In genomic region chr4:145147006-145147961, GRCm38 (mm10) we compare ENCODE assay signal across 11 mouse cellular contexts. TPM values are rescaled to one million over a fixed set of nuclear protein-coding genes. Genes with fewer than 3 reads are reported as not detected.
DNase-seq lines count a peak whose midpoint lies in the region; ATAC-seq and TF ChIP-seq lines count a peak whose summit lies in the region.
"Had no signal": no experiment of that assay in that cellular context is flagged by ENCODE, and none has a peak within 500 bp of the region (broad histone marks: within the 10 kb centered on the region; RNA-seq: fewer than 3 reads in every experiment).

No protein-coding gene starts in this region.

- no peak overlapping the region for H3K4me3 ChIP-seq in heart, embryonic 10.5 days
- no peak overlapping the region for H3K4me3 ChIP-seq in liver, embryonic 13.5 days (replicated peaks)
- no peak overlapping the region for H3K4me3 ChIP-seq in cerebellum, adult 2 months (replicated peaks; ENCODE audit: insufficient read depth, low read depth, low read length)
- H3K4me3 ChIP-seq in forebrain, embryonic 14.5 days (ENCODE audit: low read depth, low read length) = no peak overlapping the region
- no peak overlapping the region for H3K4me3 ChIP-seq in hindbrain, embryonic 14.5 days (replicated peaks; ENCODE audit: low read length)
- H3K4me3 ChIP-seq: embryonic facial prominence, embryonic 15.5 days had no signal

- TF ChIP-seq CTCF in cerebellum, adult 2 months (IDR thresholded peaks at IDR 0.05; ENCODE audit: borderline replicate concordance, insufficient read depth, low read depth, low read length) = no peak

- H3K9ac ChIP-seq in liver, embryonic 13.5 days = no peak overlapping the region
- no peak overlapping the region for H3K9ac ChIP-seq in forebrain, embryonic 14.5 days (ENCODE audit: low read length)
- H3K9ac ChIP-seq in hindbrain, embryonic 14.5 days = no peak overlapping the region
- H3K9ac ChIP-seq: embryonic facial prominence, embryonic 15.5 days had no signal

- H3K36me3 ChIP-seq in heart, embryonic 10.5 days = peaks cover 63% of the 10 kb centered on the region
- H3K36me3 ChIP-seq in liver, embryonic 13.5 days = peaks cover 84% of the 10 kb centered on the region
- H3K36me3 ChIP-seq in forebrain, embryonic 14.5 days (ENCODE audit: control insufficient read depth, insufficient read depth, low read length) = peaks cover 57% of the 10 kb centered on the region
- H3K36me3 ChIP-seq in hindbrain, embryonic 14.5 days (replicated peaks; ENCODE audit: control insufficient read depth, insufficient read depth) = peaks cover 92% of the 10 kb centered on the region

- 0 out of 2 replicates have a peak overlapping the region, but pooled peaks have one; percentile 30 for H3K27ac ChIP-seq in heart, embryonic 10.5 days
- no peak overlapping the region for H3K27ac ChIP-seq in liver, embryonic 13.5 days
- H3K27ac ChIP-seq in cerebellum, adult 2 months (ENCODE audit: insufficient read depth, low read length) = no peak overlapping the region
- H3K27ac ChIP-seq in forebrain, embryonic 14.5 days (ENCODE audit: low read depth, low read length) = no peak overlapping the region
- no peak overlapping the region for H3K27ac ChIP-seq in hindbrain, embryonic 14.5 days
- H3K27ac ChIP-seq: embryonic facial prominence, embryonic 15.5 days had no signal

- H3K9me3 ChIP-seq in heart, embryonic 10.5 days = no peaks in the 10 kb centered on the region
- no peaks in the 10 kb centered on the region for H3K9me3 ChIP-seq in liver, embryonic 13.5 days (replicated peaks)
- H3K9me3 ChIP-seq in forebrain, embryonic 14.5 days (replicated peaks; ENCODE audit: control insufficient read depth, low read length) = no peaks in the 10 kb centered on the region
- no peaks in the 10 kb centered on the region for H3K9me3 ChIP-seq in hindbrain, embryonic 14.5 days (ENCODE audit: control insufficient read depth, low read length)
- H3K9me3 ChIP-seq: embryonic facial prominence, embryonic 15.5 days had no signal

- 35% methylated on average over 5 of the region's 5 CpGs for WGBS in heart, embryonic 10.5 days
- 45% methylated on average over 5 of the region's 5 CpGs for WGBS in liver, embryonic 13.5 days (ENCODE audit: insufficient replicate concordance)
- WGBS in cerebellum, adult 2 months = 82% methylated on average over 5 of the region's 5 CpGs
- 72% methylated on average over 5 of the region's 5 CpGs for WGBS in forebrain, embryonic 14.5 days
- 76% methylated on average over 5 of the region's 5 CpGs for WGBS in hindbrain, embryonic 14.5 days

- peaks cover 8% of the 10 kb centered on the region for H3K4me1 ChIP-seq in heart, embryonic 10.5 days
- H3K4me1 ChIP-seq in liver, embryonic 13.5 days (replicated peaks) = peaks cover 8% of the 10 kb centered on the region
- peaks cover 3% of the 10 kb centered on the region; the same call in 1 of the 2 replicates for H3K4me1 ChIP-seq in cerebellum, adult 2 months (ENCODE audit: control insufficient read depth, insufficient read depth, low read length)
- H3K4me1 ChIP-seq in forebrain, embryonic 14.5 days (ENCODE audit: control insufficient read depth, insufficient read depth, low read length) = 0 out of 2 replicates have a peak, but pooled peaks cover 3% of the 10 kb centered on the region
- no peaks in the 10 kb centered on the region for H3K4me1 ChIP-seq in hindbrain, embryonic 14.5 days (replicated peaks; ENCODE audit: control insufficient read depth, insufficient read depth, low read length)
- H3K4me1 ChIP-seq: embryonic facial prominence, embryonic 15.5 days had no signal

- TF ChIP-seq POLR2A in cerebellum, adult 2 months (IDR thresholded peaks at IDR 0.05; ENCODE audit: borderline replicate concordance, insufficient read depth, low read length) = no peak

- H3K27me3 ChIP-seq in heart, embryonic 10.5 days (ENCODE audit: insufficient read depth, poor library complexity, severe bottlenecking) = no peaks in the 10 kb centered on the region
- no peaks in the 10 kb centered on the region for H3K27me3 ChIP-seq in liver, embryonic 13.5 days
- no peaks in the 10 kb centered on the region for H3K27me3 ChIP-seq in cerebellum, adult 2 months (ENCODE audit: control insufficient read depth, insufficient read depth, low read length)
- H3K27me3 ChIP-seq in forebrain, embryonic 14.5 days (replicated peaks; ENCODE audit: control insufficient read depth, insufficient read depth, low read length) = no peaks in the 10 kb centered on the region
- H3K27me3 ChIP-seq in hindbrain, embryonic 14.5 days (ENCODE audit: control insufficient read depth, insufficient read depth, low read length) = no peaks in the 10 kb centered on the region
- H3K27me3 ChIP-seq: embryonic facial prominence, embryonic 15.5 days had no signal

- no peak overlapping the region for H3K4me2 ChIP-seq in liver, embryonic 13.5 days
- H3K4me2 ChIP-seq in forebrain, embryonic 14.5 days (ENCODE audit: low read length) = no peak overlapping the region
- no peak overlapping the region for H3K4me2 ChIP-seq in hindbrain, embryonic 14.5 days (replicated peaks)
- H3K4me2 ChIP-seq: embryonic facial prominence, embryonic 15.5 days had no signal

- peak; percentile 58 for ATAC-seq in liver, embryonic 13.5 days (ENCODE audit: low read depth)
- ATAC-seq in forebrain, embryonic 14.5 days = no peak
- ATAC-seq in hindbrain, embryonic 14.5 days (ENCODE audit: low FRiP score) = no peak

- DNase-seq in heart, embryonic 10.5 days (ENCODE audit: low spot score) = no peak
- DNase-seq in heart, adult 11 months = no peak
- peak; percentile 11 to 27 for DNase-seq in thymus, adult 18-20 months
- DNase-seq in thymus, postnatal 0 days (ENCODE audit: low spot score) = no peak
- DNase-seq in liver, embryonic 13.5 days = no peak
- DNase-seq in cerebellum, adult 2 months = no peak
- DNase-seq in forebrain, embryonic 14.5 days (ENCODE audit: low spot score) = no peak
- DNase-seq in hindbrain, embryonic 14.5 days (ENCODE audit: low spot score) = no peak
- DNase-seq: cerebellum, adult 9-10 months; right cerebral cortex, postnatal 25 days had no signal

RNA-seq across cellular contexts. Expression of gene Vps13d, which starts 47.5 kb away (rescaled TPM):
- 6.3 and 6.4 TPM in 2 replicates for polyA plus RNA-seq in heart, embryonic 10.5 days (2016; fragmentation: Nextera tagmentation; extraction: Ambion mirVana)
- polyA plus RNA-seq in thymus, postnatal 0 days (2015; fragmentation: Nextera tagmentation; extraction: Ambion mirVana) = 13.0 and 13.1 TPM in 2 replicates
- polyA plus RNA-seq in liver, embryonic 13.5 days (2015; fragmentation: Nextera tagmentation; extraction: Ambion mirVana) = 3.1 and 3.5 TPM in 2 replicates
- 45.9 and 51.9 TPM in 2 replicates for polyA plus RNA-seq in cerebellum, adult 2 months (2012; rRNA removed)
- 9.0 and 11.6 TPM in 2 replicates for polyA plus RNA-seq in forebrain, embryonic 14.5 days (2014; fragmentation: Nextera tagmentation; extraction: Ambion mirVana)
- 12.1 and 12.7 TPM in 2 replicates for polyA plus RNA-seq in hindbrain, embryonic 14.5 days (2014; fragmentation: Nextera tagmentation; extraction: Ambion mirVana)

Comparison
In these comparisons a context has a peak if more than half of its experiments do, and no peak if none do; other contexts are left out.
1. DNase-seq: peak in thymus, adult 18-20 months (2 of 2); none in heart, embryonic 10.5 days (single experiment), heart, adult 11 months (single experiment), thymus, postnatal 0 days (single experiment), liver, embryonic 13.5 days (single experiment), cerebellum, adult 2 months (0 of 2), forebrain, embryonic 14.5 days (single experiment) and hindbrain, embryonic 14.5 days (single experiment).